Mouse (Mus musculus): Measurements from ENCODE around the gene Rps11.

- TF ChIP-seq CTCF (conservative IDR thresholded peaks at IDR 0.05; ENCODE audit: low read length) = no peak
- TF ChIP-seq NANOG (IDR thresholded peaks at IDR 0.05; ENCODE audit: borderline replicate concordance, low read length) = no peak
These were observed 1.1 kb downstream of the Rps11 start for GRCm38 (mm10) chr7:45123186-45123570.
